Mouse (Mus musculus) embryonic fibroblast, embryonic 13.5 days (primary cell): Measurements from ENCODE around the gene Myl4.

Source experiments
- CTCF ChIP-seq: IDR thresholded peaks from 2 replicates; pipeline ENCODE4 v1.5.1; 2011; ENCODE audit warnings: mild to moderate bottlenecking, control low read depth, low read length, moderate library complexity, borderline replicate concordance; ENCODE audit not compliant: insufficient read depth
- POLR2A ChIP-seq: IDR thresholded peaks from 2 replicates; pipeline ENCODE4 v1.6.1; 2011; ENCODE audit warnings: low read depth, mild to moderate bottlenecking, control low read depth, low read length, moderate library complexity

GRCm38 (mm10) chr11:104609733-104610132, 59.3 kb downstream of the Myl4 start:
- TF ChIP-seq CTCF, result no peak
- no peak for TF ChIP-seq POLR2A
